Mouse (Mus musculus) lung, postnatal 0 days (tissue): ENCODE measurements around the gene Gm10037.

ENCODE experiments used
- CTCF ChIP-seq: IDR thresholded peaks from 2 replicates; pipeline ENCODE4 v1.5.1; 2016; ENCODE audit warnings: antibody characterized with exemption, mild to moderate bottlenecking
- EP300 ChIP-seq: IDR thresholded peaks from 2 replicates; pipeline ENCODE4 v1.6.1; 2016; ENCODE audit warnings: antibody characterized with exemption, mild to moderate bottlenecking, control low read depth

GRCm38 (mm10) chr13:67857317-67857716, 26.4 kb downstream of the Gm10037 start:
- no peak for TF ChIP-seq CTCF
- TF ChIP-seq EP300: no peak
